Comparison of ENCODE assay signal across 8 mouse cellular contexts in genomic region chr8:69874155-69874554, GRCm38 (mm10). TPM values are rescaled to one million over a fixed set of nuclear protein-coding genes. Genes with fewer than 3 reads are reported as not detected.
A peak's percentile ranks its signal among the peaks of the same experiment; 100 is the strongest.
DNase-seq lines count a peak whose midpoint lies in the region; ATAC-seq lines count a peak whose summit lies in the region.

No protein-coding gene starts in this region.

- no peak for ATAC-seq in kidney, embryonic 16.5 days (ENCODE audit: low FRiP score, low TSS enrichment)
- peak; percentile 60 for ATAC-seq in megakaryocyte, adult 5-6 weeks (ENCODE audit: poor library complexity, severe bottlenecking)

- H3K4me1 ChIP-seq in kidney, embryonic 16.5 days (ENCODE audit: insufficient read depth, low read length), result no peaks in the 10 kb centered on the region

- no peak overlapping the region for H3K27ac ChIP-seq in kidney, embryonic 16.5 days (ENCODE audit: low read length)

- H3K9ac ChIP-seq in kidney, embryonic 16.5 days (replicated peaks; ENCODE audit: low read length), result no peak overlapping the region

- H3K4me2 ChIP-seq in kidney, embryonic 16.5 days (replicated peaks; ENCODE audit: low read depth, low read length), result no peak overlapping the region

- DNase-seq in kidney, adult 18-20 months, result peak; percentile 80
- DNase-seq in CD4-positive helper T cell, adult 2 months (ENCODE audit: low read depth, low spot score), result peak; percentile 52
- DNase-seq in T-cell, adult 2 months (ENCODE audit: low spot score), result peak; percentile 34
- peak; percentile 78 for DNase-seq in embryo, embryonic 11 days
- DNase-seq in kidney, postnatal 4 days, result peak; percentile 83 to 85
- DNase-seq in thymus, postnatal 4 days, result peak; percentile 75

- no peaks in the 10 kb centered on the region for H3K36me3 ChIP-seq in kidney, embryonic 16.5 days (ENCODE audit: insufficient read depth, low read length)

- peaks cover 2% of the 10 kb centered on the region; the same call in 1 of the 2 replicates for H3K27me3 ChIP-seq in kidney, embryonic 16.5 days (ENCODE audit: insufficient read depth, low read length)

- no peak overlapping the region for H3K4me3 ChIP-seq in kidney, embryonic 16.5 days (ENCODE audit: low read length)

- WGBS in kidney, embryonic 16.5 days, result 11% methylated on average over 9 of the region's 9 CpGs

- no peaks in the 10 kb centered on the region for H3K9me3 ChIP-seq in kidney, embryonic 16.5 days (ENCODE audit: low read length)

RNA-seq across cellular contexts. Expression of gene Cilp2, which starts 13.3 kb away (rescaled TPM):
- polyA plus RNA-seq in kidney, embryonic 16.5 days (2015; fragmentation: Nextera tagmentation; extraction: Ambion mirVana), result 0.94 and 0.99 TPM in 2 replicates
- total RNA-seq in megakaryocyte, adult 5-6 weeks (2015), result not detected in 2 replicates
- total RNA-seq in megakaryocyte, adult 5-6 weeks (2017), result not detected in 2 replicates

RNA-seq across cellular contexts. Expression of gene Tssk6, which starts 27.8 kb away (rescaled TPM):
- 3.8 and 3.9 TPM in 2 replicates for polyA plus RNA-seq in kidney, embryonic 16.5 days (2015; fragmentation: Nextera tagmentation; extraction: Ambion mirVana)
- total RNA-seq in megakaryocyte, adult 5-6 weeks (2015), result 0.27 TPM in 1 of 2 replicates, not detected in the other
- total RNA-seq in megakaryocyte, adult 5-6 weeks (2017), result 0.16 and 0.26 TPM in 2 replicates

RNA-seq across cellular contexts. Expression of gene Ndufa13, which starts 28.2 kb away (rescaled TPM):
- polyA plus RNA-seq in kidney, embryonic 16.5 days (2015; fragmentation: Nextera tagmentation; extraction: Ambion mirVana), result 197 and 199 TPM in 2 replicates
- 63.4 and 75.7 TPM in 2 replicates for total RNA-seq in megakaryocyte, adult 5-6 weeks (2015)
- 120 and 143 TPM in 2 replicates for total RNA-seq in megakaryocyte, adult 5-6 weeks (2017)

RNA-seq across cellular contexts. Expression of gene Yjefn3, which starts 28.4 kb away (rescaled TPM):
- 3.1 and 5.0 TPM in 2 replicates for polyA plus RNA-seq in kidney, embryonic 16.5 days (2015; fragmentation: Nextera tagmentation; extraction: Ambion mirVana)
- 3.1 TPM in 1 of 2 replicates, not detected in the other for total RNA-seq in megakaryocyte, adult 5-6 weeks (2015)
- total RNA-seq in megakaryocyte, adult 5-6 weeks (2017), result not detected in 2 replicates

RNA-seq across cellular contexts. Expression of gene Pbx4, which starts 41.9 kb away (rescaled TPM):
- 8.8 and 9.3 TPM in 2 replicates for polyA plus RNA-seq in kidney, embryonic 16.5 days (2015; fragmentation: Nextera tagmentation; extraction: Ambion mirVana)
- 1.3 and 2.4 TPM in 2 replicates for total RNA-seq in megakaryocyte, adult 5-6 weeks (2015)
- 0.57 and 1.9 TPM in 2 replicates for total RNA-seq in megakaryocyte, adult 5-6 weeks (2017)

Comparison
In these comparisons a context has a peak if more than half of its experiments do, and no peak if none do; other contexts are left out.
1. DNase-seq: peak in every context shown above with its lines; median percentile 84 in kidney, postnatal 4 days; 80 in kidney, adult 18-20 months; 78 in embryo, embryonic 11 days; 75 in thymus, postnatal 4 days; 52 in CD4-positive helper T cell, adult 2 months; 34 in T-cell, adult 2 months.